Mouse (Mus musculus): ENCODE measurements around the gene Hps5.

DNA sequence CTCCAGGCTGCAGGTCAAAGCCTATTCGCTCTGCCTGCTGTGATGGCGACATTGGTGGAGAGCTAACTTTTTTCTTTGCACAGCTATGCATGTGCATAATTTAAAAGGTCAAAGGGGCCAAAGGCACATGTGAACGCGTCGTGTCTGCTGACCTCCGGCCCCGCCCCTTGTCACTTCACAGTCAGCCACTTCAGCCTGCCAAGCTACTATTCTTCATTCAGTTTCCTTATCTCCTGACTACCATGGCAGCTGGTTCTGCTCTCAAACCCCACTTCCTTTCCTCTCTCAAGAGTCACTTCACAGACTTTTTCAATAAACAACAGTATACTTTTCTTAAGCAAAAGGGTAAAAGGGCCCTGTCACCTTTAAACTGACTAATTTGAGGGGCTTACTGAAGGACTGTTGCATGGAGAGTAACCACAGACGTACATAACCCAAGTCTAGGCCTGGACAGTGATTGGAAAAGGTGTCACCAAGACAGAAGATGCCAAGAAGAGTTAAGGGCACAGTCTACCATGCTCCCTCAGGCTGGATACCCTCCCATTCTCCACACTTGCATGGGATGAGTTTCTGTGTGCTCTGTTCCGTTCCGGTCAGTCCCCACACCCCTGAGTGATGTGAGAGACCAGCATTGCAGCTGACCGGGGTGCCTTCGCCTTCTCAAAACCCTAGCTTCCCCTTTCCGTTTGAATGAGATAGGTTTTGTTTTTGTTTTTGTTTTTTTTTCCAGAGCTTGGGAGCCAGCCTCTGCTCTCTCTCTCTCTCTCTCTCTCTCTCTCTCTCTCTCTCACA lies 35.1 kb upstream of the Hps5 start:
- TF ChIP-seq HCFC1 (IDR thresholded peaks at IDR 0.05; ENCODE audit: borderline replicate concordance, insufficient read depth, low read length) (no peak), ZC3H11A (IDR thresholded peaks at IDR 0.05; ENCODE audit: borderline replicate concordance, low read depth, low read length) (no peak)
